Mouse (Mus musculus) midbrain, embryonic 11.5 days (tissue): ENCODE measurements at regions not wholly inside any gene's neighbourhood (a gene's known extent, or its start where the extent isn't known, plus 50 kb on each side); places are given as distances from the start of the nearest gene placed in this dataset.

Experiments used
- ATAC-seq: fragments of 200-750 bp; cut with Nextera tagmentation; 2 replicates; pipeline ENCODE4 v1.8.0; 2017; ENCODE audit warnings: moderate TSS enrichment, moderate library complexity; ENCODE audit not compliant: low FRiP score
- DNase-seq: peaks from one replicate; pipeline ENCODE4 v3.0.0; 2015; ENCODE audit warnings: low spot score; ENCODE audit errors: missing footprints
- H3K27ac ChIP-seq: fragments of 300-500 bp; sonication (generic); 2 replicates; pipeline ENCODE4 v1.5.1; 2014; ENCODE audit warnings: low read depth, low read length
- H3K27me3 ChIP-seq: fragments of 300-500 bp; sonication (generic); 2 replicates; pipeline ENCODE4 v1.6.1; 2014; ENCODE audit warnings: mild to moderate bottlenecking, low read length, moderate library complexity, mixed read lengths; ENCODE audit not compliant: control insufficient read depth, insufficient read depth
- H3K36me3 ChIP-seq: fragments of 300-500 bp; sonication (generic); 2 replicates; pipeline ENCODE4 v1.6.1; 2014; ENCODE audit warnings: mild to moderate bottlenecking, low read length, moderate library complexity, mixed read lengths; ENCODE audit not compliant: control insufficient read depth, insufficient read depth
- H3K4me1 ChIP-seq: fragments of 300-500 bp; sonication (generic); 2 replicates; pipeline ENCODE4 v1.6.1; 2014; ENCODE audit warnings: low read length; ENCODE audit not compliant: control insufficient read depth, insufficient read depth
- H3K4me2 ChIP-seq: fragments of 300-500 bp; sonication (generic); 2 replicates; pipeline ENCODE4 v1.6.1; 2014; ENCODE audit warnings: mild to moderate bottlenecking, moderate library complexity
- H3K4me3 ChIP-seq: fragments of 300-500 bp; sonication (generic); 2 replicates; pipeline ENCODE4 v1.5.1; 2014; ENCODE audit warnings: low read depth, low read length
- H3K9ac ChIP-seq: fragments of 300-500 bp; sonication (generic); 2 replicates; pipeline ENCODE4 v1.6.1; 2014; ENCODE audit warnings: low read length
- H3K9me3 ChIP-seq: fragments of 300-500 bp; sonication (generic); 2 replicates; pipeline ENCODE4 v1.6.1; 2016; ENCODE audit warnings: low read length; ENCODE audit not compliant: control insufficient read depth
- WGBS: fragments of 180-500 bp; shearing (Covaris S2); extraction: QIAGEN DNeasy Blood & Tissue Kit; methylation state at CpG from one replicate; pipeline ENCODE4 v1.1.7; 2014; 5-methylcytosine and 5-hydroxymethylcytosine counted together

DNA sequence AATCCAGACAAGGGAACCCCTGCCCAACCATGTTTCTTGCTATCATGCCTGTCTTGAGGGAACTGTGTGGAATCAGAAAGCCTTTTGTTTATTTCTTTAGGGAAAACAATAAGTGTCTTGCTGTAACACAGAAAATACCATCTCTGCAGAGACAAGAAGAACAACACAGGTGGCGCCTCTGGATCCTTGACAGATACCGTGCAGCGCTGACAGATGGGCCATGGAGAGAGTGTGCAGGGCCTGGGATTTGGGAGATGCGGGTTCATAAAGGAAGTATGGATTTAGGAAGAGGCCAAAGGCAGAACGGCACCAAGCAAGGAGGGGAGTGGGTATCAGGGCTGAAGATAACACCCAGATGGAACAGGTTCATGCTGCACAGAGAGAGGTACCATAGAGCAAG lies 209.3 kb downstream of the Drd1 start:
- ATAC-seq = no peak
- 86% methylated on average over 5 of the region's 5 CpGs for WGBS
- no peaks in the 10 kb centered on the region for H3K27me3 ChIP-seq

GRCm38 (mm10) chr13:53845786-53846185 lies 209.7 kb downstream of the Drd1 start:
- no peaks in the 10 kb centered on the region for H3K27me3 ChIP-seq
- H3K36me3 ChIP-seq = no peaks in the 10 kb centered on the region
- ATAC-seq (no peak), DNase-seq (peak; percentile 57)
- no peak overlapping the region for H3K9ac ChIP-seq
- no peak overlapping the region for H3K4me2 ChIP-seq
- H3K27ac ChIP-seq = no peak overlapping the region
- H3K4me1 ChIP-seq = no peaks in the 10 kb centered on the region
- no peaks in the 10 kb centered on the region for H3K9me3 ChIP-seq
- no peak overlapping the region for H3K4me3 ChIP-seq
- 92% methylated on average over 14 of the region's 14 CpGs for WGBS

More for the DNA sequence above, 209.3 kb downstream of the Drd1 start:
- Histone ChIP-seq H3K27ac (no peak overlapping the region), H3K36me3 (no peaks in the 10 kb centered on the region), H3K4me1 (no peaks in the 10 kb centered on the region), H3K9me3 (no peaks in the 10 kb centered on the region), H3K4me2 (no peak overlapping the region), H3K9ac (no peak overlapping the region), H3K4me3 (no peak overlapping the region)
- DNase-seq = peak; percentile 67

DNA sequence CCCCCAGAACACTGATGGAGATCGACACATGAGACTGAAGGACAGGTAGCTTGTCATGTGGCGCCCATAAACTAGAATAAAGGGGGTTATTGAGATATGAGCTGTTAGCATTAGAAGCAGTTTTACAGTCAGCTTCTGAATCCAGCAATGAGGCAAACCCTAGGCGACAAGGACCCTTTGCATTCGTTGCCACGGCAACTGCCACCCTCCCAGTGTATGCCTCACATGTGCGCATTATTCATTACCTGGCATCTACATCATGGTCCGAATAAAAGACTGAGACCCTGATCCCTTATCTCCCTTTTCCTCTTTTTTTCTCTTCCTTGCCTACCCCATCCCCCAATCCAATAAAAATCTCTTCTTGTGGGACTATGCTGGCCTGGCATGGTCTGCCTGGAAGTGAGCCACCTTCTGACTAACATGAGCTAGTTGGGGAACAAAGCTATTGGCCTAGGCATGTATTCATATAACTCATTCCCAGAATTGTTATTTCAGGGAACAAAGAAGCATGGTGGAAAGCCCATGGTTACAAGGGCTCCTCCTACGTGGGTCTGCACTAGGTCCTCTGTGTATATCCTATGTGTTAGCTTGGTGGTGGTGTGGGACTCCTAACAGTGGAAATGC lies 229.4 kb downstream of the Drd1 start:
- Histone ChIP-seq H3K9ac (no peak overlapping the region), H3K4me1 (0 out of 2 replicates have a peak, but pooled peaks cover 2% of the 10 kb centered on the region), H3K27me3 (no peaks in the 10 kb centered on the region), H3K36me3 (no peaks in the 10 kb centered on the region), H3K9me3 (no peaks in the 10 kb centered on the region), H3K4me3 (no peak overlapping the region), H3K27ac (no peak overlapping the region), H3K4me2 (no peak overlapping the region)
- DNase-seq = no peak
- WGBS = 69% methylated on average over 8 of the region's 8 CpGs
- ATAC-seq = no peak

- H3K9ac ChIP-seq = no peak overlapping the region
- ATAC-seq (no peak), DNase-seq (no peak)
- H3K27ac ChIP-seq = no peak overlapping the region
- 0 out of 2 replicates have a peak, but pooled peaks cover 2% of the 10 kb centered on the region for H3K4me1 ChIP-seq
- H3K4me2 ChIP-seq = no peak overlapping the region
- H3K27me3 ChIP-seq = no peaks in the 10 kb centered on the region
- H3K4me3 ChIP-seq = no peak overlapping the region
- H3K9me3 ChIP-seq = no peaks in the 10 kb centered on the region
- no peaks in the 10 kb centered on the region for H3K36me3 ChIP-seq
- WGBS = 92% methylated on average over 8 of the region's 8 CpGs
Measured at GRCm38 (mm10) chr13:53822061-53822460, 233.4 kb downstream of the Drd1 start.

- Histone ChIP-seq H3K9ac (no peak overlapping the region), H3K36me3 (no peaks in the 10 kb centered on the region), H3K4me3 (no peak overlapping the region), H3K27ac (no peak overlapping the region), H3K27me3 (no peaks in the 10 kb centered on the region), H3K4me1 (no peaks in the 10 kb centered on the region), H3K4me2 (no peak overlapping the region), H3K9me3 (no peaks in the 10 kb centered on the region)
- DNase-seq (no peak), ATAC-seq (no peak)
- WGBS = 89% methylated on average over 7 of the region's 7 CpGs
Measured at GRCm38 (mm10) chr13:53815629-53816028, 239.9 kb downstream of the Drd1 start.

DNA sequence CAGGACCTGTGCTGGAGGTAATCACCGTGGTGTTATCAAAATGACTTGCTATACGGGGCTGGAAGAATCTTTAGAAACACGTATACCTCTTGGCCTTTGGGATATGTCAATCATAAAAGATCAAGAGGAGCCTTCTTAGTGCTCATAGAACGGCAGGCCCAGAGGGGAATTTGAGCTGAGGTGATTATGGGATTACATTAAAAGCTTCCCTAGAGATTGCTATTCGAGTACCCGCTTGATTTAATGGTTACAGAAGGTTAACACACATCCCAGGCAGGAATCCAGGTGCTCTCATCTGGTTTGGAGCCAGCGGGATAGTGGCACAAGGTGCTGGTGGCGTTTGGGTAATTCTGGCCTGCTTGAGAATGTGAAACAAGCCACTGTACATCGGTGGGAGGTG lies 241.4 kb downstream of the Drd1 start:
- no peaks in the 10 kb centered on the region for H3K4me1 ChIP-seq
- H3K27me3 ChIP-seq = no peaks in the 10 kb centered on the region
- no peak overlapping the region for H3K27ac ChIP-seq
- H3K9ac ChIP-seq = no peak overlapping the region
- H3K36me3 ChIP-seq = no peaks in the 10 kb centered on the region
- 73% methylated on average over 9 of the region's 9 CpGs for WGBS
- H3K4me2 ChIP-seq = no peak overlapping the region
- no peaks in the 10 kb centered on the region for H3K9me3 ChIP-seq
- no peak overlapping the region for H3K4me3 ChIP-seq
- no peak for DNase-seq
- no peak for ATAC-seq

DNA sequence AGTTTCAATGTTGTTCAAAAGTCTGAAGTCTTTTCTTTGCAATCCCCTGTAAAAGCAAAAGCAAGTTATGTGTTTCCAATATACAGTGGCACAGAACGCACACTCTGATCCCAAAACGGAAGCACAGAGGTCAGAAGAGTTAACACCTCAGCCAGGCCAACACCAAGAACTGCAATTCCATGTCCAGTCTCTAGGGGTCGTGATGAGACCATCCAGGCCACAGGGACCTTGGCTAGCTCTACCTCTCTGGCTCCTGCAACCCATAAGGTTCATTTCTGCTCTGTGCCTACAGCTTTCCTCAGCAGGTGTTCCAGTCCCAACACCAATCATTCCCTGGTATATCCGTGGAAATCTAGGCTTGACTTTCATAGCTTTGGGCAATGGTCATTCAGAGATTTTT lies 243.6 kb downstream of the Drd1 start:
- ATAC-seq (no peak), DNase-seq (peak; percentile 93)
- Histone ChIP-seq H3K36me3 (no peaks in the 10 kb centered on the region), H3K9ac (no peak overlapping the region), H3K27ac (no peak overlapping the region), H3K4me1 (no peaks in the 10 kb centered on the region), H3K9me3 (no peaks in the 10 kb centered on the region), H3K4me3 (no peak overlapping the region), H3K4me2 (no peak overlapping the region), H3K27me3 (no peaks in the 10 kb centered on the region)
- 41% methylated on average over 4 of the region's 4 CpGs for WGBS

DNA sequence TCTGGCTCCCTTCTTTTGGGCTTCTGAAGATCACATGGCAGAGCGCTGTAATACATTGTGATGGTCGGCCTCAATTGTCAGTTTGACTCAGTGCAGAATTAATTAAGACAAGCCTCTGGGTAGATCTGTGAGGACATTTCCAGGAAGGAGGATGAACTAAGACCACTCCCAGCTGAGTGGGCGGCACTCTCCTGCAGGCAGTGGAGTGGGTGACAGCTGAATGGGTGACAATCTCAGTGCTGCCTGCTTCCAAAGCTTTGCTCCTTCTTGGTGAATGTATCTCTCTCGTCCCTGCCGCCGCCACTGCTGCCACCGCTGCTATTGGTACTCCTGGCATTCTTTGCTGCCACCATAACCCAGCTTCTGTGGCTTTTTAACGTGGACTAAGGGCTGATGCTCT lies 244.4 kb downstream of the Drd1 start:
- no peak for ATAC-seq
- Histone ChIP-seq H3K27me3 (no peaks in the 10 kb centered on the region), H3K9ac (no peak overlapping the region), H3K4me2 (no peak overlapping the region), H3K36me3 (no peaks in the 10 kb centered on the region), H3K27ac (no peak overlapping the region), H3K4me3 (no peak overlapping the region), H3K4me1 (no peaks in the 10 kb centered on the region), H3K9me3 (no peaks in the 10 kb centered on the region)
- no peak for DNase-seq
- 76% methylated on average over 8 of the region's 8 CpGs for WGBS

DNA sequence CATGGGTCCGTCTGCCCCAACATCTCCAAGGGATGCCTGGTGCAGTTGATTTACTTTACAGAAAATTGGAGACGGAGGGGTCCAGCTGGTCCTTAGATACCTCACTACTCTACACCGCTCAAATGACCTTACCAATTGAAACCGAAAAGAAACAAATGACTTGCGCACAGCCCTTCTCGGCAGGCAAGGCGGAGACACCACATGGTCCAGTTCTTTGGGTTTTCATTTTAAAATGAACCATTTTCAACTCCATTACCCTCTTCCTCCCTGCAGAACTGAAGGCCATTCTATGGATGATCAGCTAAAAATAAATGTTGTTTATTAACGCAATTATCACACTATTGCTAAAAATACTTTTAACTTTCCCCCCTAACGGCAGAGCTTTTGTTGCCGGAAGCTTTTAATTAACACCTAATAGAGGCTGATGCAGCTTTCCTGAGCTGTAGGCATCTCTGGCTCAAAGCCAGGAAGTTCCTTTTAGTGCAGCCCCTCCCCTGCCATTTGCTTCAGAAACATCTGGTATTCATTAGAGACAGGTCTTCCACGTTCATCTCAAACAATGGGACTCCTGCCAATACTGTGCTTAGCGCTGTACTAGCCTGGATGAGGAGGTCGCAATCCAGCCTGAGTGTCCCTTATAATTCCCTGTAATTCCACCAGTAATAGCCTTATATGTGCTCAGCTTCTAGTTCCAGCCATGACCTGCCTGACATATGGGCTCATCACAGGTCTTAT lies 247.5 kb downstream of the Drd1 start:
- no peak for DNase-seq
- no peaks in the 10 kb centered on the region for H3K9me3 ChIP-seq
- ATAC-seq = no peak
- H3K27ac ChIP-seq = no peak overlapping the region
- H3K4me3 ChIP-seq = no peak overlapping the region
- WGBS = 68% methylated on average over 13 of the region's 13 CpGs
- H3K27me3 ChIP-seq = no peaks in the 10 kb centered on the region
- H3K36me3 ChIP-seq = no peaks in the 10 kb centered on the region
- no peak overlapping the region for H3K9ac ChIP-seq
- H3K4me1 ChIP-seq = no peaks in the 10 kb centered on the region
- no peak overlapping the region for H3K4me2 ChIP-seq
